Mouse (Mus musculus) adrenal gland, adult 2 months (tissue): ENCODE results near the gene Pcsk7. TPM values are rescaled to one million over a fixed set of nuclear protein-coding genes. Genes with fewer than 3 reads are reported as not detected.

ENCODE experiments used
- DNase-seq: peaks from one replicate; pipeline ENCODE4 v3.0.0; 2021
- long read RNA-seq: library from polyadenylated mRNA; stranded (forward); transcript quantifications from one replicate; pipeline ENCODE4 v2.0.0, GENCODE M21; 2021
- polyA plus RNA-seq: library from polyadenylated mRNA; depleted of rRNA; stranded (reverse); fragments of >200 nt; gene quantifications from 2 replicates; pipeline ENCODE4 v1.2.3, GENCODE M21; 2012; rRNA removed
- total RNA-seq, 2 experiments: library from RNA; stranded (reverse); gene quantifications; 2 replicates each; pipeline ENCODE4 v1.2.3; 2021

Gene Pcsk7
- total RNA-seq: 10 to 100 TPM; 20.8 to 30.0 TPM
- polyA plus RNA-seq: 18.4 and 28.0 TPM in 2 replicates
- long read RNA-seq, transcript Pcsk7-201 (17 exons, 3,876 nt): major isoform, 16 of 32 reads
- long read RNA-seq, partial matches to known transcripts: 4 of 32 reads
- long read RNA-seq, other reads (novel, unspliced or antisense): 10 of 32 reads

- DNase-seq: peak; percentile 95
Measured at GRCm38 (mm10) chr9:45906355-45907077, at the start of gene Pcsk7, which contains the start of gene Rnf214. Pcsk7 (plus strand) TSS chr9:45906497. Rnf214 (minus strand) TSS chr9:45906911.

- no peak for DNase-seq
Measured at GRCm38 (mm10) chr9:45859364-45859763, 46.9 kb upstream of the Pcsk7 start.

- peak; percentile 14 for DNase-seq
Measured at GRCm38 (mm10) chr9:45861813-45862212, 44.5 kb upstream of the Pcsk7 start.

- DNase-seq: no peak
Measured at GRCm38 (mm10) chr9:45869181-45869580, 37.1 kb upstream of the Pcsk7 start.

- no peak for DNase-seq
Measured at GRCm38 (mm10) chr9:45870265-45870664, 36.0 kb upstream of the Pcsk7 start.

- DNase-seq: no peak
Measured at GRCm38 (mm10) chr9:45877928-45878327, 28.4 kb upstream of the Pcsk7 start.

- no peak for DNase-seq
Measured at GRCm38 (mm10) chr9:45893681-45894080, 12.6 kb upstream of the Pcsk7 start.

GRCm38 (mm10) chr9:45905196-45905595 lies 1.1 kb upstream of the Pcsk7 start:
- no peak for DNase-seq

GRCm38 (mm10) chr9:45905811-45906237 lies 473 bp upstream of the Pcsk7 start:
- DNase-seq: peak; percentile 54

GRCm38 (mm10) chr9:45907078-45907428 lies 756 bp downstream of the Pcsk7 start:
- DNase-seq: no peak

GRCm38 (mm10) chr9:45910995-45911394 lies 4.7 kb downstream of the Pcsk7 start:
- no peak for DNase-seq

GRCm38 (mm10) chr9:45911673-45912072 lies 5.4 kb downstream of the Pcsk7 start:
- peak; percentile 78 for DNase-seq

- DNase-seq: no peak
Measured at GRCm38 (mm10) chr9:45915659-45916058, 9.4 kb downstream of the Pcsk7 start.

GRCm38 (mm10) chr9:45917041-45917934 lies 11.0 kb downstream of the Pcsk7 start:
- DNase-seq: peak; percentile 75

- peak; percentile 46 for DNase-seq
Measured at GRCm38 (mm10) chr9:45919895-45920294, 13.6 kb downstream of the Pcsk7 start.

- DNase-seq: no peak
Measured at GRCm38 (mm10) chr9:45929285-45929684, 23.0 kb downstream of the Pcsk7 start.

- DNase-seq: no peak
Measured at GRCm38 (mm10) chr9:45931958-45932357, 25.7 kb downstream of the Pcsk7 start.

GRCm38 (mm10) chr9:45932571-45933415 lies 26.5 kb downstream of the Pcsk7 start:
- DNase-seq: no peak

- DNase-seq: peak; percentile 42
Measured at GRCm38 (mm10) chr9:45935628-45936210, 29.4 kb downstream of the Pcsk7 start, which contains the start of gene Tagln. Tagln (minus strand) TSS chr9:45936058.

GRCm38 (mm10) chr9:45936883-45937282 lies 30.6 kb downstream of the Pcsk7 start:
- peak; percentile 75 for DNase-seq

- DNase-seq: peak; percentile 91
Measured at GRCm38 (mm10) chr9:45938088-45938487, 31.8 kb downstream of the Pcsk7 start.
